Mouse (Mus musculus): ENCODE measurements around the gene Gm21776.
"Not testable (repeated sequence)": the region's sequence is repeated elsewhere in the genome, so short reads cannot be mapped to it uniquely, and the experiment has no call there.

The Gm21776 gene

GRCm38 (mm10) chrY:76378362-76378761 is at the start of gene Gm21776:
Gm21776 (plus strand) TSS chrY:76378662.
- not testable (repeated sequence) for DNase-seq (ENCODE audit: low spot score)
